Mouse (Mus musculus) right cerebral cortex, postnatal 25 days (tissue): ENCODE measurements around the gene Slc11a1.

Experiments
- DNase-seq: peaks from one replicate; pipeline ENCODE4 v3.0.0; 2022

Gene Slc11a1

DNA sequence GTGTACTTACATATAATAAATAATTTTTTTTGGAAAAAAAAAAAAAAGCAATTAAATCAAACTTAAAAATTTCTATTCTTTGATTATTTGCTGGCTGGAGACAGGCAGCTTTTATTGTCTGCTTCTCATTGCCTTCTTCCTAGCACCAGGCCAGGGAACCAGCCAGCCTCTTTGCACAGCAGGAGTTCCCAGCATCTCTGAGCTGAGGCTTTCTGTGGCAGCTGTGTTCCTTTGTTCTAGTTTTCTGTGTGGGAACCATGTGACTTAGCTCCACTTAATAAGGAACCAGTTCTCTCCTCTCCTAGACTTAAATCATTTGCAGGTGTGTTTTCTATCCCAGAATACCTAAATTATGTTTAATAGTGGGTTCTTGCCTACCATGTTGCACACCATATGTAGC, 17.5 kb upstream of the Slc11a1 start:
- DNase-seq = no peak

DNA sequence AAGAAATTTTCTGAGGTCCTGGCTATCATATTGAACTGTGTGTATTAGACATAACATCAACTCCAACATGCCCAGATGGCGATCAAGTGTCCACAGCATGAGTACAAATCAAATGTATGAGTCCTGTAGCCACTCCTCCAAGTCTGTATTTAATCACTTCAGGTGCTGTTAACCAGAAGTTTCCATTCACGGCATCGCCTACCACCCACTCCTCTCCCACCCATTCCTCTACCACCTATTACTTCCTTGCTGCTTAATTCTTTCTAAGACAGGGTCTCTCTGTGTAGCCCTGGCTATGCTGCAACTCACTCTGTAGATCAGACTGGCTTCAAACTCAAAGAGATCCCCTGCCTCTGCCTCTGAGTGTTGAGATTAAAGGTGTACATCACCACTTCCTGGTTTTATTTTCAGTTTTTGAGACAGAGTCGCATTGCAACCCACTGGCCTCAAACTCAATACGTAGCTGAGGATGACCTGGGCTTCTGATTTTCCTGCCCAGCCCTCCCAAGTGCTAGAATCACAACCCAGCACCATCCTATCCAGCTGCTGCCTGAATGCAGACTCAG, 15.0 kb upstream of the Slc11a1 start:
- DNase-seq = no peak

DNA sequence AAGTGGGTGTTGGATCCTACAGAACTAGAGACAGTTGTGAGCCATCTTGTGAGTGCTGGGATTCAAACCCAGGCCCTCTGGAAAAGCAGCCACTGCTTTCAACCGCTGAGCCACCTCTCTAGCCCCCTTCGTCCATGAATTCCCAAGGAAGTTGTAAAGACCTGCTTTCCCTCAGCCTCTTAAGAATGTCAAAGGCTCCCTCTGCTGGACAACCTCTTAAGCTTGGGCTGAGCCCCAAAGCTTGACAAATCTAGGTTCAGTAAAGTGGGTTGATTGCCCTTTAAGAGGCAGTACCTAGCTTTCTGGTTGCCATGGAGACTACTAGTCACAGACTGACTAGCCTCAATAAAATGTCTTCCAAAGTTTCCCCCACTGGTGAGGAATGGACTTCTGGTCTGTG, 13.2 kb upstream of the Slc11a1 start, which contains the start of gene Catip:
Catip (plus strand) TSS at position 297 of the 400 bp plus-strand sequence.
- peak; percentile 60 for DNase-seq

DNA sequence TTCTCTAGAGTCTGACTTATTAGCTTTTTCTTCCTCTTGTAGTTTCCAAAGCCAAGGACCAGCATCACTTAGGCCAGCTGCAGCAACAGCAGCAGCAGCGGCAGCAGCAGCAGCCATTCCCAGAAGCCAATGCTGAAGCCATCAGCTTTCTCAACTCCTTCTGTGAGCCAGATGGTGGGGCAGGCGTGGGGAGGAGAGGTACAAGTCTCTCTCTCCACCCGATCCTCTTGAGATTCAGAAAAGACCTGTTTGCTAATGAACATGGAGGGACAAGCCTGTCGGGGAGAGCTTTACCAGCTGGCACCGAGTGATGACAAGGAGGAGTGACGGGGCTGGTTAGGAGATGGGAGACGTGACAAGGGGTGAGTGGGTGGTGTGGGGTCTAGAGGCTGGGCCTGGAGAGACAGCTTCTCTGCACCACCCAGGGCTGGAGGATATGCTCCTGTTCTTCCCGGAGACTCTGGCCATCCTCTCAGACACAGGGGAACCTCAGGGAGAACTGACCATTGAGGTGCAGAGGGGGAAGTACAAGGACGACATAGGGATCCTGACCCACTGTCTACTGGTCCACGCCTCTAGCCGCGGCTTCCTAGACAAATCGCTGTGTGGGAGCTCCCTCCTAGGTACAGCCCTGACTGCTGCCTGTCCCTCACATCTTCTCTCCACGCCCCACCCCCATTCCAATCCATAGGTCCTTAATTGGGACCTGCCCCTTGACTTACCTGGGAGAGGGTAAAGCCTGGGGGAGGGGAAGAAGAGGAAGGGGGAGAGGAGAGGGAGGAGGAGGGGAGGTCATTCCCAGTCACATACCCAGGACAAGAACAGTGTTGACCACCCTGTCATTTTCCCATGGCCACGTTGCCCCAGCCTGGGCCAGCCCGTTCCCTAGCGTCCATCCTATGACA, 12.4 kb upstream of the Slc11a1 start:
- DNase-seq = peak; percentile 21

DNA sequence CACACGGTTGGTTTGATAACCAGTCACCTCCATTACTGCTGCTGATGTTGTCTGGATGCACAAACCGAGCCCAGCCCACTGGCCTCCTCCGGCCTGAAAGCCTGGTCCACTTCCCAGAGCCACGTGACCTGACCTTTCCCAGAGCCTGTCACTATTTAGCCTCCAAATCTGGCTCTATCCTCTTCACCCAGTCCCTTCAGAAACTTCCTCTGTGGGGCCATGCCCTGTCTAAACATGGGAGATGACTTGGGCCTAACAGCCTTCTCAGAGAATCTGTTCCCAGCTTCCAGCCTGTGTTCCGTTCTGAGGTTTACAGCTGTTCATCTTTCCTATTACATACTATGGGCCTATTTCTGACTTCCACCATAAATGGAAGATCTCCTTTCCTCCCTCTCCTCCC, 11.6 kb upstream of the Slc11a1 start:
- DNase-seq = no peak

DNA sequence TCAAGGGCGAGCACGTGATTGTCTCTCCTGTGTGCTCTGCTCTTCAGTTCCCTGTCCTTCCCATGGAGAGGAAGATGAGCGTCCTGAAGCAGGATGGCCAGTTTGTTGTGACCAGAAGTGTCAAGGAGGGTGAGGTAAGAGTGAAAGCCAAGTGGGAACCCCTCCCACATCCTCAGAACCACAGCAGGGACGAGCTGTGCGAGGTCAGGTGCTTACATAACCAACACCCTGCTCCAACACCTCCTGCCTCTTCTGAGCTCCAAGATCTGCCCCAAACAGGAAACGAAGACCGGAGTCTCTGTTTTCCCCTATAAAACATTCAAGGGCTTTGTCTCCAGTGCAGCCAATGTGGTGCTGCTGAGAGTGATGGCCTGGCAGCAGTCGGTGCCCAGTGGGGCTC, 10.7 kb upstream of the Slc11a1 start:
- no peak for DNase-seq

DNA sequence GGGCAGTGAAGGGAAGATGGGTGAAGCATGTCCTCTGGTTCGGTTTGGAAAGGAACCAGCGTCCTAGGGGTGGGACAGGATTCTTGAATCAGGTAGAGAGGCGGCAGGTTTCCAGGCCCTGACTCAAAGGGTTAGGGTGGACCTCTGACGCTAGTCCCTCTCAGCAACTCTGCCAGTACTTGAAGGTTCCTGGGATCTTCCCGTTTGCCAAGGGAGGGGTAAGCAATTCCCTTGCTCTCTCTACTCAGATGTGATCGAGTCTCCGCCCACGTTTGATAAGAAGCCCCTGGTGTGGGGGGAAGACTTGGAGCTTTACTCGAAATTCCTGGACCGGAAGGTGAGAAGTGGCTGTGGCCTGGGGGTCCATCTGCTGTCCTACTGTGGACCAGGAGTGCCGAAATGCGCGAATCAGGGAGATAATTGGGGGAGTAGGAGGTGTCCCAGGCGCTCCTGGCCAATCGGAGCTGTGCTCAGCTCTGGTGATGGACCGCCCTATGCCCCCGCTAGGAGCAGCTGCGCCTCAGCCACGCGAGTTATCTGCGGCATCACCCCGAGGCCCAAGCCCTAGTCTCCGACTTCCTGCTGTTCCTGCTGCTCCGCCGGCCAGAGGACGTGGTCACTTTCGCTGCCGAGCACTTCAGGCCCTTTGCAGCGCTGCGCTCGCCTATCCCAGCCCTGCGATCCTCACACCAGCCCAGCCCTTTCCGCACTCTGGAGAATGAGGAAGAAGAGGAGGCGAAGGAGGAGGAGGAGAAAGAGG, 6.9 kb upstream of the Slc11a1 start:
- DNase-seq = peak; percentile 35

DNA sequence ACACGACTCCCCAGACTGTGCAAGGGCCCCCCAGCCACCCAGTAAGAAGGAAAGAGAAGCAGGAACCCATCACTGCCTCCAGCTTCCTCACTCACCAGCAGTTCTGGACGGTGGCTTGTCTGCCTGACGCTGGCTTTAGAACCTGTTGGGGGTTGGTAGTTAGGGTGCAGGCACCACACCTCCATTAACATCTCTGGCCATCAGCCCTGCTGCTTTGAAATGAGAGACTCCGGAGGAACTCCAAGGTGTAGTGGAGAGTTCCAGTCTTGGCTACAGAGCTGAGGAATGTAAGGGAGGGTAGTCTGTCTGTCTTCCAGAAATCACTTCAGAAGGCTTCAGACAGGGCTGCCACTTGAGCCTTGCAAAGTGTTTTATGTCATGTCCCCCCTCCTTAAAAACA, 5.0 kb upstream of the Slc11a1 start:
- DNase-seq = no peak

DNA sequence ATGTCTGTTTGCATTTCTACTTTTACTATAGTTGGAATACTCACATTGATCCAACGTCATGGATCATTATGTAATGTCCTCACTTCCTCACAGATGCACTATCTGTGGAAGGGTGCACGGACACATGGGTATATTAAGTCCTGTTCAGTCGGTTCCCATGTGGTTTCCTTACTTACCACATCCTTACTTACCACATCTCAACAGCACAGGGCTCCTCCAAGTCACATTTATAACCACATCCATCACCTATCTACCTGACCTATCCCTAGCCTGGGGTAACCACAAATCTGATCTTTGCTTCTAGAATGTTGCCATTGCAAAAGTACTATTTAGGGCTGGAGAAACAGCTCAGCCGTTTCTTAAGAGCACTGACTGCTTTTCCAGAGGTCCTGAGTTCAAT, 1.6 kb upstream of the Slc11a1 start:
- DNase-seq = no peak

DNA sequence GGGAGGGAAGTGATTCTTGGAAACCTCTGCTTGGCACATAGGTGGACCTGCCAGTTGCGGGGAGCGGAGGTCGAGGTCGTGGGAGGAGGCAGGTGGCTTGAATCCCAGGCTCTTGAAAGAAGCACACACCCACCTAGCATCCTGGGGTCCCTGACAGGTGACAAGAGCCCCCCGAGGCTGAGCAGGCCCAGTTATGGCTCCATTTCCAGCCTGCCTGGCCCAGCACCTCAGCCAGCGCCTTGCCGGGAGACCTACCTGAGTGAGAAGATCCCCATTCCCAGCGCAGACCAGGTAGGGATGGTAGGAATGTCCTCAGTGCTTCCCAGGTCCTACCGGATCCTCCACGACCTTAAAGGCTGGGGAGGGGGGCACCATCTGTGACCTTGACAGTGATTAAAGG, 566 bp downstream of the Slc11a1 start:
- no peak for DNase-seq

DNA sequence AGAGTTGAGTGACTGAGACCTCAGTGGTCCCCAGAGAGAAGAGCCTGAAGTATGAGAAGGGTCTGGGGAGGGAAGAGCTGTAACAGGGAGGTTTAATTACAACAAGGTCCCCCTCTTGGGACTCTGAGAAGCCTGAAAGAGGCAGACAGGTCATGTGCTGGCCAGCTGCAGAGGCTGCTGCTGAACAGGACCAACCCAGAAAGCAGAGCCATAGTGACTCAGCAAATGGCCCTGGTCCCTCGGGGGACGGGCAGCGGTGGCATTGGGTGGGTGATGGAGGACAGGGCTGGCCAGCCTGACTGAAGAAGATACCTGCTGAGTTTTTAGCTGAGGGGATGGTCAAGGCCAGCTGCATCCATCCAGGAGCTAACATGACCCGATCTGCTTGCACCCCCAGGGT, 1.4 kb downstream of the Slc11a1 start:
- no peak for DNase-seq

DNA sequence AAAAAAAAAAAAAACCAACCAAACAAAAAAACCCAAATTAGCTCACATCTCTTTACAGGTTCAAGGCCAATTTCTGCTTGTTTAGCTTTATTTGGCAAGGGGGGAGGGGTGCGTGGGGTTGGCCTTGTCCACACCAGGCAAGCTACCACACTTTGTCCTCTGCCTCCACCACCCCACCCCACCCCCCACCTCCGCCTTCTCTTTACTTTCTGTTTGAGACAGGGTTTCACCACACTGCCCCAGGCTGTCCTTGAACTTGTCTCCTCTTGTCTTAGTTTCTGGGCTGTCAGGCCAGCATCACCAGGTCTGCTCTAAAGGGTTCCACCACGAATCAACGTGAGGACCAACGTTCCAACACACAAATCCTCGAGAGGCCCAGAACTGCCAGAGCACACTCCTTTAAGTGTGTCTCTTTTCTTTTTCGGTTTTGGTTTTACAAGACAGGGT, 4.1 kb downstream of the Slc11a1 start:
- no peak for DNase-seq

DNA sequence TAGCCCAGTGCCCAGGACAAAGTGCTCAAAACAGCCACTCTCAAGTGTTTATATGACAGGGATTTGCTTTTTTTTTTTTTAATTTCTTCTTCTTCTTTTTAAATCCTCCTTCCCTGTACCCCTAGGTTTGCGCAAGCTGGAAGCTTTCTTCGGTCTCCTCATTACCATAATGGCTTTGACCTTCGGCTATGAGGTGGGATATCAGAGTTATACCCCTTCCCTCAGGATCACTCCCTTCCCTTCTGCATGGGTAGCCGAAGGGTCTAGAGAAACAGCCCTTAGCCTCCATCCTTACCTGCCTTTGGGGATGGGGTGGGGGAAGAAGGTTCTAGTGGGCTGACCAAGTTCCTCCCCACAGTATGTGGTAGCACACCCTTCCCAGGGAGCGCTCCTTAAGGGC, 5.5 kb downstream of the Slc11a1 start:
- DNase-seq = no peak

DNA sequence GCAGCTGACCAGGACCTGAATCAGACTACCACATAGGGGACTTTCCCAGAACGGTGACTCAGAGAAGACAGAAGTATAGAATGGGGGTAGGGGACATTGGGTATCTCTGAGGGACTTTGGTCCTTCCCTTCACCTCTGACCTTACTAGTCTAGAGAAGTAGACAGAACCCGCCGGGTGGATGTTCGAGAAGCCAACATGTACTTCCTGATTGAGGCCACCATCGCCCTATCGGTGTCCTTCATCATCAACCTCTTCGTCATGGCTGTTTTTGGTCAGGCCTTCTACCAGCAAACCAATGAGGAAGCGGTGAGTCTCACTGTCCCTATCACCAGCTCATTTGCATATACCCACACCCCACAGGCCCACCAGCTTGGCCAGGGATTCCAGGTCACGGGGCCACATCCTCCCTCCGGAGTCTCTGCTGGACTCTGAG, 6.6 kb downstream of the Slc11a1 start:
- DNase-seq = no peak

DNA sequence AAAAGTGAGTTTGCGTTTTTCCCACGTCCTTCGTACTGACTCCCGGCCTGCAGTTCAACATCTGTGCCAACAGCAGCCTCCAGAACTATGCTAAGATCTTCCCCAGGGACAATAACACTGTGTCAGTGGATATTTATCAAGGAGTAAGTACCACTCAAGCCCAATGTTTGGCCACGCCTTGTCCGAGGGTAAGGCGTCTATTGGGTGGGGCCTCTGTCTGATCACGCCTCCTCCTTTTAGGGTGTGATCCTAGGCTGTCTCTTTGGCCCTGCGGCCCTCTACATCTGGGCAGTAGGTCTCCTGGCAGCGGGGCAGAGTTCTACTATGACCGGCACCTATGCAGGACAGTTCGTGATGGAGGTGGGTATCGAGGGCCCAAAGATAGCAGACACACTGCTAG, 8.4 kb downstream of the Slc11a1 start:
- no peak for DNase-seq

DNA sequence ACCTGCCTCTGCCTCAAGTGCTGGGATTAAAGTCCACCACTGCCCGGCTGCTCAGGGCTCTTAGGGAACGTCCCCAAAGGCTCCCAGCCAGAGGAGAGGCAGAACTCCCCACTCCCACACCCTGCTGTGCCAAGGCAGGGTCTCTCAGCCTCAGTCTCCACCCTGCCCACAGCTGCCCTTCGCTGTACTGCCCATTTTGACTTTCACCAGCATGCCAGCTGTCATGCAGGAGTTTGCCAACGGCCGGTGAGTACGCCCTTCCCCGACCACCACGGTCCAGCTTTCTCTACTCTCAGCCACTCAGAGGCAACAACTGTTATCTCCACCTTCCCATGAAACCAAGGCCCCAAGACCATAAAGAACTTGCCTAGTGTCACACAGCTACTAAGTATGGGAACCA, 9.5 kb downstream of the Slc11a1 start:
- no peak for DNase-seq

DNA sequence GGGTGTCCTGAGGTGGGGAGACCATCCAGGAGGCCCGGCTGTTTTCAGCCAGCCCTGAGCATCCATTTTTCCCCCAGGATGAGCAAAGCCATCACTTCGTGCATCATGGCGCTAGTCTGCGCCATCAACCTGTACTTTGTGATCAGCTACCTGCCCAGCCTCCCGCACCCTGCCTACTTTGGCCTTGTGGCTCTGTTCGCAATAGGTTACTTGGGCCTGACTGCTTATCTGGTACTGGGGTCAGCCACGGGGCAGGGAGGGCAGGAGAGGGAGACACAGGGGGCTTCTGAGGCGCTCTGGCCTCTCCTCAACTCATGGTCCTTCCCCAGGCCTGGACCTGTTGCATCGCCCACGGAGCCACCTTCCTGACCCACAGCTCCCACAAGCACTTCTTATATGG, 10.1 kb downstream of the Slc11a1 start:
- DNase-seq = no peak

DNA sequence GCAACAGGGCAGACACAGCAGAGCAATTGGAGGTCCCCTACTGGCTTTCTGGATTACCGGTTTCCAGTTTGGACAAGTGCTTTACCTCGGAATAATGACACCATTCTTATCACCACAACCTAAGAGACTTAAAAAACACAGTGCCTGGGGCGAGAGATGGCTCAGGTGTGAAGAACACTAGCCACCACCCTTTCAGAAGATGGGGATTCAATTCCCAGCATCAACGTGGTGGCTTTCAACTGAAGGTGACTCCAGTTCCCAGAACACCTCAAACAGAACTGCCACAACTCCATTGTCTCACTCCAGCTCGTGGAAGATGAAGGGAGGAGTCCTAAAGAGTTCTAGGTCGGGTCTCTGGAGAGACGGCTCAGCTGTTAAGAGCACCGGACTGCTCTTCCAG, 10.5 kb downstream of the Slc11a1 start:
- no peak for DNase-seq

DNA sequence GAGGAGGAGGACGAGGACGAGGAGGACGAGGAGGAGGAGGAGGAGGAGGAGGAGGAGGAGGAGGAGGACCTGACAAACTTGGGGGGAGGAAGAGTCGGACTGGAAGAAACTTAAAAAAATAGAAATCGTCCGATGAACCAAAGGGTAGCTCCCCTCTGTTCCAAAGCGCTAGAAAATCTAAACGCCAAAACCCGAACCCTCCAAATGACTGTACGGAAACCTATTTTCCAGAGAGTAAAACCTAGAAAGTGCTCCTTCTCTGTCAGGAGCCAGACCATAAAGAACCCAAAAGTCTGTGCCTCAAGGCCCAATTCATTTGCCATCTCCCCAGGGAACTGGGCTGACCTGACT, 11.3 kb downstream of the Slc11a1 start:
- no peak for DNase-seq

DNA sequence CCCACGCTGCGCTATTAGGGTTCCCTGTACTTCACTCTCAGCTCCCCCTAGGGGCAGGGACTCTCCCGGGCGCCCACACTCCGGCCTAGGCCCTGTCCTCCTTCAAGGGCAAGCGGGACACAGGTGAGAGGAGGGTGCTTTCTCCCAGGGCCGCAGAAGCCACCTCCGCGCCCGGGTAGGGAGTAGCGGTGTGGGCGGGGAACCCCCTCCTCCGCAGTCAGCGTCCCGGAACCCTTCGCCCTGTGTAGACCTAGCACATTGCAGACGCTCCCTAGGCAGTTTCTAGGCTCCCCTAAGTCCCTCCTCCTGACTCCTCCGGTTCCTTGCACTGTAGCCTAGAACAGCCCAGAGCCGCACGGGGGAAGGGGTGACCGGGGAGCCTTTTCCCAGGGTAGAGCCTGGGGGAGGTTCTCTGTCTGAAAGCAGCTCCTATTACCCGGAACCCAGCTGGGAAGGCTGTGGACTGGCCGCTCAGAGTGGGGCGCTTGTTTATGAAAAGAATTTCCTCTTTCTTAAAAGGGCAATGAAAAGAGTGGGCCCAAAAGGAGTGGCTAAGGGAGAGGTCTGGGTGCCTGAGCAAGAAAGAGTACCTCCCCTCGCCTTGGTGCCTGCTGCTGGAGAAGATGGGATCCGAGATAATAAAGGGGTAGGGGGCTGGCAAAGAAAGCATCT, 11.9 kb downstream of the Slc11a1 start:
- peak; percentile 94 for DNase-seq

DNA sequence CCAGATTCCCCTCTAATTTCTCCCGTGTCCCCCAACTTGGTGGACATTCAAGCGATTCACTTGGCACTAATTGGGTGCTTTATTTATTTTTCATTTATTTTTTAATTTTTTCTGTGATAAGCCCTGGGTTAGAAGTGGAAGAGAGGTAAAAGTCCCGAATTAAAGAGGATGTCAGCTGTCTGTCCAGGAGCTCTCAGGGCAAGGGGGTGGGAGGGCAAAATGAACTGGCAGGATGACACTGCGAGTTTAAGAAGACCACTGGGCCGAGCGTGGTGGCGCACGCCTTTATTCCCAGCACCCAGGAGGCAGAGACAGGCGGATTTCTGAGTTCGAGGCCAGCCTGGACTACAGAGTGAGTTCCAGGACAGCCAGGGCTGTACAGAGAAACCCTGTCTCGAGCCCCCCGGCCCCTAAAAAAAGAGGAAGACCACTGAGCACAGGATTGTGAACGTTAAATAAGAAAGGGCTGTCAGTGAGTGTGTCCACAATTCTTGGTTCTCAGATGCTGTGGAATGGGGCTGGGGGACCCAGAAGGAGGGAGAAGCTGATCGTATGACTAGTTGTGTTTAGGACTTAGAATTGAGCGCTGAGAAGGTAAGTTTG, 12.5 kb downstream of the Slc11a1 start:
- DNase-seq = no peak

DNA sequence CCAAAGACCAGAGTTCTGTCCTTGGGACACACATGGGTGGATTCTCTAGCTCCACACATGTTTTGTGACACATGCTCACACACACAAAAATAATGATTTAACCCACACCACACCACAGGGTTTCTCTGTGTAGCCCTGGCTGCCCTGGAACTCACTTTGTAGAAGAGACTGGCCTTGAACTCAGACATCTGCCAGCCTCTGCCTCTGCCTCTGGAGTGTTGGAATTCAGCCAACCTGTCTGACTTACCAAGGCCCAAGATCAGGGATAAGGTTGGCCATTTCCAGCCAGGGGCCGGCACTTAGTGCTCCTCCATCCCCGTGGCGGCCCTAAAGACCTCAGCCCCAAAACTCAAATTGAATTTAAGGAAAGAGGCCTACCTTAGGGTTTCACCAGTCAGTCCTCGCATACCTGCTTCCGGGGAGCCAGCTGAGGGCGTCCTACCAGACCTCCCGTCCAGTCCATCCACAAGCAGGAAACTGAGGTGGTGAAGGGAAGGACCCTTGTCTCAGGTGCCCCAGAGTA, 13.5 kb downstream of the Slc11a1 start:
- DNase-seq = no peak
